Mouse (Mus musculus) spleen, adult 2 months (tissue): ENCODE measurements around the gene Tarbp2. TPM values are rescaled to one million over a fixed set of nuclear protein-coding genes. Genes with fewer than 3 reads are reported as not detected.

Experiments
- DNase-seq, 2 experiments: peaks; one replicate each; pipeline versions ENCODE4 v3.0.0 to v3.0.0-alpha.2; 2012 to 2021; ENCODE audit warnings: low spot score in 2 of 2, low read depth in 1 of 2
- H3K27ac ChIP-seq: fragments of 200-500 bp; 2 replicates; pipeline ENCODE4 v1.5.1; 2012; ENCODE audit warnings: low read length, inconsistent platforms; ENCODE audit not compliant: insufficient read depth
- H3K27me3 ChIP-seq: fragments of 200-500 bp; 2 replicates; pipeline ENCODE4 v1.6.1; 2012; ENCODE audit warnings: mild to moderate bottlenecking, moderate library complexity, low read length, inconsistent platforms; ENCODE audit not compliant: control insufficient read depth, insufficient read depth
- H3K36me3 ChIP-seq: fragments of 200-500 bp; 2 replicates; pipeline ENCODE4 v1.6.1; 2012; ENCODE audit warnings: mild to moderate bottlenecking, low read length, inconsistent platforms; ENCODE audit not compliant: control insufficient read depth, insufficient read depth
- H3K4me1 ChIP-seq: fragments of 200-500 bp; 2 replicates; pipeline ENCODE4 v1.6.1; 2011; ENCODE audit warnings: inconsistent platforms; ENCODE audit not compliant: control insufficient read depth, insufficient read depth, insufficient read length
- H3K4me3 ChIP-seq: fragments of 200-500 bp; 2 replicates; pipeline ENCODE4 v1.5.1; 2011; ENCODE audit warnings: mild to moderate bottlenecking, inconsistent platforms; ENCODE audit not compliant: insufficient read depth, insufficient read length; ENCODE audit errors: extremely low read depth
- CTCF ChIP-seq: fragments of 200-500 bp; IDR thresholded peaks from 2 replicates; pipeline ENCODE4 v1.5.1; 2011; ENCODE audit warnings: mild to moderate bottlenecking, inconsistent platforms; ENCODE audit not compliant: insufficient read depth, insufficient read length, insufficient replicate concordance; ENCODE audit errors: extremely low read depth
- POLR2A ChIP-seq: fragments of 200-500 bp; IDR thresholded peaks from 2 replicates; pipeline ENCODE4 v1.6.1; 2011; ENCODE audit warnings: low read depth, low read length, inconsistent platforms
- WGBS: fragments of 180-500 bp; shearing (Covaris S2); methylation state at CpG from one replicate; pipeline ENCODE4 v1.1.7; 2018; 5-methylcytosine and 5-hydroxymethylcytosine counted together
- polyA plus RNA-seq: library from polyadenylated mRNA; depleted of rRNA; stranded (reverse); fragments of >200 nt; gene quantifications from 2 replicates; pipeline ENCODE4 v1.2.3, GENCODE M21; 2012

Tarbp2 gene
- polyA plus RNA-seq, 1 experiment: 53.9 TPM

GRCm38 (mm10) chr15:102505770-102506463 lies 12.1 kb upstream of the Tarbp2 start:
- Histone ChIP-seq H3K4me3 (no peak overlapping the region), H3K27me3 (no peaks in the 10 kb centered on the region), H3K36me3 (peaks cover 22% of the 10 kb centered on the region), H3K4me1 (peaks cover 3% of the 10 kb centered on the region), H3K27ac (no peak overlapping the region)
- WGBS: 79% methylated on average over 9 of the region's 9 CpGs
- DNase-seq: no peak
- TF ChIP-seq POLR2A (no peak), CTCF (no peak)

DNA sequence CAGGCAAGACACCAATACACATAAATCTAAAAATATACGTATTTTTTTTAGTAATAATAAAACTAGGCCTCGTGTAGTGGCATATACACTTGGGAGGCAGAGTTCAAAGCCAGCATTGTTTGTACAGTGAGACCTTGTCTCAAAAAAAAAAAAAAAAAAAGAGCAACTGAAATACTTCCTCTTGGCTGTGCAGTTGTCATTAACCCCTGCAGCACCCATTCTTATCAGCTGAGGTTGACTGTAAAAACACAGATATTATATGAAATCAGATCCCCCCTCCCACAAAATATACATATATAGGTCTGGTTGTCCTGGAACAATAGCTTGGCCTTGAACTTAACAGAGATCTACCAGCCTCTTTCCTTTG lies 11.5 kb upstream of the Tarbp2 start:
- Histone ChIP-seq H3K36me3 (peaks cover 17% of the 10 kb centered on the region), H3K4me3 (no peak overlapping the region), H3K4me1 (peaks cover 3% of the 10 kb centered on the region), H3K27me3 (no peaks in the 10 kb centered on the region), H3K27ac (no peak overlapping the region)
- WGBS: 19% methylated on average over 2 of the region's 2 CpGs
- TF ChIP-seq POLR2A (no peak), CTCF (no peak)
- no peak for DNase-seq

DNA sequence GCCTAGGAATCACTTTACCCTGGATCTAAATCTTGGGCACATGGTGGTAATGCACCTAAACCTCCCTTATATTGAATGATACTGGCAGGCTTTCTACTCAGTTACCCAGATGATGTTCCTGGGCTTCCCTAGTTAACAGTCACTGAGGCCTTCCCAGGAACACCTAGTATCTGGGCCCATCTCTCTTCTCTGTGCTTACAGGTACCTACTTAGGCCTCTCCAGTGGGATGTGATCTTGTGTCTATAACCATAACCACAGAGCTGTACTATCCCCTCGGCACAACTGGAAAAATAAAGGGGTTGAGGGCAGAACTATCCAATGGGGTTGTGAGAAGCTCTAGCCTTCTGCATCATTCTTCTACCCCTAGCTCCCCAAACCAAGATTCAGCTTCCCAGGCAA lies 11.1 kb upstream of the Tarbp2 start:
- Histone ChIP-seq H3K36me3 (peaks cover 15% of the 10 kb centered on the region), H3K4me1 (peaks cover 3% of the 10 kb centered on the region), H3K4me3 (no peak overlapping the region), H3K27ac (no peak overlapping the region), H3K27me3 (no peaks in the 10 kb centered on the region)
- no peak for DNase-seq
- no peak for TF ChIP-seq POLR2A
- no peak for TF ChIP-seq CTCF
- WGBS: 77% methylated on average over 1 of the region's 1 CpGs

GRCm38 (mm10) chr15:102507561-102507960 lies 10.4 kb upstream of the Tarbp2 start:
- Histone ChIP-seq H3K4me3 (no peak overlapping the region), H3K36me3 (peaks cover 12% of the 10 kb centered on the region), H3K27me3 (no peaks in the 10 kb centered on the region), H3K27ac (no peak overlapping the region), H3K4me1 (peaks cover 3% of the 10 kb centered on the region)
- DNase-seq: no peak
- TF ChIP-seq POLR2A: no peak
- no peak for TF ChIP-seq CTCF

- Histone ChIP-seq H3K4me1 (peaks cover 3% of the 10 kb centered on the region), H3K4me3 (no peak overlapping the region), H3K27me3 (no peaks in the 10 kb centered on the region), H3K36me3 (peaks cover 11% of the 10 kb centered on the region), H3K27ac (no peak overlapping the region)
- TF ChIP-seq POLR2A (no peak), CTCF (no peak)
- WGBS: 90% methylated on average over 3 of the region's 3 CpGs
- no peak for DNase-seq
These were observed 9.7 kb upstream of the Tarbp2 start for GRCm38 (mm10) chr15:102508336-102508735.

DNA sequence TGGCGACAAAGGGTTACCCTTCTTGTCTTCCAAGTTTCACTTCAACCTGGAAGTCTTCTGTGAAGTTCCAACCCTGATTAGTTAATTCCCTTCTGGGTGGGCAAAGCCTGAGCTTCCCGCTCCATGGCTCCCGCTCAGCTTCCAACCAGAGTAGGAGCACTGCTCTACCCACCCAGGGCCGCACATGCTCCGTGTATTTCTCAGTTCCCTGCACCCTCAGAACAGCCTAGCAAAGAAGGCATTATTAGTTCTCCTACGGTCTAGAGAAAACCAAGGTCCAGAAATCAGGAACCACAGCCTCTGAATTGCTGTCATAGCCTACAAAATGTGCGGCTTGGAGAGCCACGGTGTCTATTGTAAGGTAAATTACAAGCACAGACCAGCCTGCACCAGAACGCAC lies 7.9 kb upstream of the Tarbp2 start:
- TF ChIP-seq POLR2A (no peak), CTCF (no peak)
- DNase-seq: no peak
- Histone ChIP-seq H3K4me1 (peaks cover 3% of the 10 kb centered on the region), H3K27ac (no peak overlapping the region), H3K36me3 (peaks cover 1% of the 10 kb centered on the region; the same call in 1 of the 2 replicates), H3K27me3 (no peaks in the 10 kb centered on the region), H3K4me3 (peak overlapping the region; percentile 61)
- WGBS: 31% methylated on average over 9 of the region's 9 CpGs

GRCm38 (mm10) chr15:102510590-102511284 lies 7.3 kb upstream of the Tarbp2 start:
- Histone ChIP-seq H3K4me3 (peak overlapping the region; percentile 61), H3K36me3 (no peaks in the 10 kb centered on the region), H3K27me3 (no peaks in the 10 kb centered on the region), H3K27ac (no peak overlapping the region), H3K4me1 (peaks cover 3% of the 10 kb centered on the region)
- DNase-seq: peak; percentile 50 to 75
- WGBS: 4% methylated on average over 34 of the region's 34 CpGs
- TF ChIP-seq POLR2A: no peak
- no peak for TF ChIP-seq CTCF
